Mouse (Mus musculus): ENCODE measurements around the gene Gjd3. TPM values are rescaled to one million over a fixed set of nuclear protein-coding genes. Genes with fewer than 3 reads are reported as not detected.

The Gjd3 gene
- polyA plus RNA-seq, 1 experiment from 2014 or later, result 2.3 TPM

DNA sequence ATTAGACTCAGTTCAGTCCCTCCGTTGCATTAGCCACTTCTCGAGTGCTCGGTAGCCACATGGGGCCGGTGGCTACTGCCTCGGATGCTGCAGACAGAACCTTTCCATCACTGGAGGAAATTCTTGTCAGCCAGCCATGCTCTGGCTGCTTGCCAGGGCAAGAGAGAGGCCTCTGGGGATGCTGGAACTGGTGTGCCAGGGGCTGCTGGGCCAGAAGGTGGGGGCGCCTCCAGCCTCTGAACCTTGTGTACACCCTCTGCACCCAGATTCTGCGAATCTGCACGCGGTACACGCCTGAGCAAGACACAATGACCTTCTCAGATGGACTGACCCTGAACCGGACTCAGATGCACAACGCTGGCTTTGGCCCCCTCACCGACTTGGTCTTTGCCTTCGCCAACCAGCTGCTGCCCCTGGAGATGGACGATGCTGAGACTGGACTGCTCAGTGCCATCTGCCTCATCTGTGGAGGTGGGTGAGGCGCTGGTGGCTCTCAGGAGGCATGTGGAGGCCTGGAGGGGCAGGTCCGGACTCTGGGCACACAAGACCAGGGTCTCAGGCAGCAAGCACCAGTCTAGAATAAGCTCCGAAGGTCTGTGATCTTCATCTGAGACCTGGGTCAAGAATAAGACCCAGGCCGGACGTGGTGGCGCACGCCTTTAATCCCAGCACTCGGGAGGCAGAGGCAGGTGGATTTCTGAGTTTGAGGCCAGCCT is 11.3 kb downstream of the Gjd3 start:
- Histone ChIP-seq H3K9me3 (ENCODE audit: control insufficient read depth, low read length) (no peaks in the 10 kb centered on the region), H3K4me2 (ENCODE audit: low read length) (no peak overlapping the region), H3K9ac (ENCODE audit: low read length) (no peak overlapping the region), H3K4me3 (ENCODE audit: control insufficient read depth in 1 of 2, insufficient read depth in 1 of 2, low read depth in 1 of 2, low read length in 2 of 2) (no peak overlapping the region), H3K36me3 (ENCODE audit: control insufficient read depth, insufficient read depth, low read length) (peaks cover 88% of the 10 kb centered on the region), H3K27me3 (ENCODE audit: control insufficient read depth, insufficient read depth, low read length) (no peaks in the 10 kb centered on the region), H3K4me1 (ENCODE audit: control insufficient read depth in 2 of 2, insufficient read depth in 2 of 2, low read length in 2 of 2) (peaks cover 34 to 50% of the 10 kb centered on the region in 2 experiments), H3K27ac (replicated peaks in 1 of 2; ENCODE audit: control insufficient read depth in 1 of 2, insufficient read depth in 1 of 2, low read depth in 2 of 2, low read length in 2 of 2) (peak overlapping the region in 1 of 2 experiments; percentile 19; a peak in 1 of 4 replicates)
- WGBS, result 62% methylated on average over 23 of the region's 23 CpGs
- no peak for ATAC-seq (ENCODE audit: insufficient number of reproducible peaks, insufficient read depth, low FRiP score, low read depth)

DNA sequence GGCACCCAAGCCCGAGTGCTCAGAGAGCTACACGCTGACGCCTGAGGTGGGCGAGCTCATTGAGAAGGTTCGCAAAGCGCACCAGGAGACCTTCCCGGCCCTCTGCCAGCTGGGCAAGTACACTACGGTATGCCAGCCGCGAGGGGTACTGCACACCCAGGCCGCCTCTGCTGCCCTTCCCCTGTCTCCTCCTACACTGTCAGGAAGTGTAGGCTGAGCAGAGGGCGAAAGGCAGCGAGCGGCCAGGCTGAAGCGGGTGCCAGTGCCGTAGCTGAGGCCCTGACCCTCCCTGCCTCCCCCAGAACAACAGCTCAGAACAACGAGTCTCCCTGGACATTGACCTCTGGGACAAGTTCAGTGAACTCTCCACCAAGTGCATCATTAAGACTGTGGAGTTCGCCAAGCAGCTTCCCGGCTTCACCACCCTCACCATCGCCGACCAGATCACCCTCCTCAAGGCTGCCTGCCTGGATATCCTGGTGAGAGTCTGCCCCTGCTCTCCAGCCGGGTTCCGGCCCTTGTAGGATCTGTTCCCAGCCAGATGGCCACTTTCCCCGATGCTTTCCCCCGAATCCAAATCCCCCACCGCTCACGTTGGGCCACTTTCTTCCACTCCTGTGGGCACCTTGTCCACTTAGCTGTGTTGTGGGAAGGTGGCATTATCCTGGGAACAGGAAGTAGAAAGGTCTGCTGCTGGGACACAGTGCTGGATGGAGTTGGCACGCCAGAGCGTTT is 12.5 kb downstream of the Gjd3 start:
- no peak overlapping the region; the same call in 1 of the 2 replicates for H3K9ac ChIP-seq (ENCODE audit: low read length)
- H3K9me3 ChIP-seq (ENCODE audit: control insufficient read depth, low read length), result no peaks in the 10 kb centered on the region
- ATAC-seq (ENCODE audit: insufficient number of reproducible peaks, insufficient read depth, low FRiP score, low read depth), result no peak
- H3K27ac ChIP-seq (replicated peaks in 1 of 2; ENCODE audit: control insufficient read depth in 1 of 2, insufficient read depth in 1 of 2, low read depth in 2 of 2, low read length in 2 of 2), result 0 out of 4 replicates have a peak overlapping the region, but pooled peaks of 1 of the 2 experiments have one; percentile 33
- peaks cover 45 to 61% of the 10 kb centered on the region in 2 experiments for H3K4me1 ChIP-seq (ENCODE audit: control insufficient read depth in 2 of 2, insufficient read depth in 2 of 2, low read length in 2 of 2)
- H3K4me3 ChIP-seq (ENCODE audit: control insufficient read depth in 1 of 2, insufficient read depth in 1 of 2, low read depth in 1 of 2, low read length in 2 of 2), result no peak overlapping the region
- no peaks in the 10 kb centered on the region for H3K27me3 ChIP-seq (ENCODE audit: control insufficient read depth, insufficient read depth, low read length)
- H3K4me2 ChIP-seq (ENCODE audit: low read length), result no peak overlapping the region
- H3K36me3 ChIP-seq (ENCODE audit: control insufficient read depth, insufficient read depth, low read length), result peaks cover 91% of the 10 kb centered on the region
- WGBS, result 77% methylated on average over 26 of the region's 29 CpGs

- peaks cover 83% of the 10 kb centered on the region for H3K36me3 ChIP-seq (ENCODE audit: control insufficient read depth, insufficient read depth, low read length)
- H3K27me3 ChIP-seq (ENCODE audit: control insufficient read depth, insufficient read depth, low read length), result no peaks in the 10 kb centered on the region
- H3K4me1 ChIP-seq (ENCODE audit: control insufficient read depth in 2 of 2, insufficient read depth in 2 of 2, low read length in 2 of 2), result peaks cover 52 to 70% of the 10 kb centered on the region in 2 experiments
- H3K9me3 ChIP-seq (ENCODE audit: control insufficient read depth, low read length), result no peaks in the 10 kb centered on the region
- no peak for ATAC-seq (ENCODE audit: insufficient number of reproducible peaks, insufficient read depth, low FRiP score, low read depth)
- WGBS, result 45% methylated on average over 17 of the region's 17 CpGs
- H3K4me3 ChIP-seq (ENCODE audit: control insufficient read depth in 1 of 2, insufficient read depth in 1 of 2, low read depth in 1 of 2, low read length in 2 of 2), result no peak overlapping the region
- no peak overlapping the region for H3K4me2 ChIP-seq (ENCODE audit: low read length)
- H3K9ac ChIP-seq (ENCODE audit: low read length), result 0 out of 2 replicates have a peak overlapping the region, but pooled peaks have one; percentile 25
- 0 out of 4 replicates have a peak overlapping the region, but pooled peaks of 1 of the 2 experiments have one; percentile 33 for H3K27ac ChIP-seq (replicated peaks in 1 of 2; ENCODE audit: control insufficient read depth in 1 of 2, insufficient read depth in 1 of 2, low read depth in 2 of 2, low read length in 2 of 2)
Measured at GRCm38 (mm10) chr11:98969496-98969927, 13.3 kb downstream of the Gjd3 start.

DNA sequence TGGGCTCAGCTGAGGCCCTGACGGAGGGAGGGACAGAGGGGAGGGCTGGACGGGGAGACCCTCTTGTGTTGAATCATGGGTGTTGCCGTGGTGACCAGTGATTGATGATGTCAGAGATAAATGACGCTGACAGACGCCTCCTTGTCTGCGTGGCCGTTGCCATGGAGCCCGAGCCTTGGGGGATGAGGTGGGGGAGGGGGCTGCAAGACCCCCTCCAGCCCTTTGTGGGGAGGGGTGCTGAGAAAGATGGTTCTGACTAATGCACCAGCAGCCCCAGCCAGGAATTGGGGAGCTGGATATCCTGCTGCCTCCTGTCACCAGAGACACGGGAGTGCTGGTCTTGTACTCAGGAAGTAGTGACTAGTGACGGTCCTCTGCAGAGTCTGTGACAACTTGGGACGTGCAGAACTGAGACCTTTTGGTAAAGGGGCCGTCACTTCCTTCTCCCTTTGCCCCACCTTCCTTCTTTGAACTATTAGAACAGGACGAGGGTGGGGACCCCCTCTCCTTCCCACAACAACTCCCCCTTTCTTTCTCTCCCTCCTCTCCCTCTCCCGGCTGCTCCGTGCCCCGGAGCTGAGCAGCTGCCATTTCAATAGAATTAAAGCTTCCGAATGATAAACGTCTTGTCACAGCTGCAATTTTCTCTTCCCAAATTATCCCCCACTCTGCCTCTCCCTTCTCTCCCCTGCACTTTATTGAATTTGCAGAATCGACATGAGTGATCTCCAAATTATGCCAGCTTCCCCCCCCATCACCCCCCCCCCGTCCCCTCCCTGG is 13.9 kb downstream of the Gjd3 start:
- Histone ChIP-seq H3K4me1 (ENCODE audit: control insufficient read depth in 2 of 2, insufficient read depth in 2 of 2, low read length in 2 of 2) (peaks cover 58 to 76% of the 10 kb centered on the region in 2 experiments), H3K27ac (replicated peaks in 1 of 2; ENCODE audit: control insufficient read depth in 1 of 2, insufficient read depth in 1 of 2, low read depth in 2 of 2, low read length in 2 of 2) (peak overlapping the region in 1 of 2 experiments; percentile 62; a peak in 2 of 4 replicates), H3K9me3 (ENCODE audit: control insufficient read depth, low read length) (no peaks in the 10 kb centered on the region), H3K27me3 (ENCODE audit: control insufficient read depth, insufficient read depth, low read length) (no peaks in the 10 kb centered on the region), H3K4me3 (ENCODE audit: control insufficient read depth in 1 of 2, insufficient read depth in 1 of 2, low read depth in 1 of 2, low read length in 2 of 2) (no peak overlapping the region), H3K4me2 (ENCODE audit: low read length) (0 out of 2 replicates have a peak overlapping the region, but pooled peaks have one; percentile 11), H3K36me3 (ENCODE audit: control insufficient read depth, insufficient read depth, low read length) (peaks cover 77% of the 10 kb centered on the region), H3K9ac (ENCODE audit: low read length) (0 out of 2 replicates have a peak overlapping the region, but pooled peaks have one; percentile 16)
- ATAC-seq (ENCODE audit: insufficient number of reproducible peaks, insufficient read depth, low FRiP score, low read depth), result no peak
- 28% methylated on average over 20 of the region's 20 CpGs for WGBS

DNA sequence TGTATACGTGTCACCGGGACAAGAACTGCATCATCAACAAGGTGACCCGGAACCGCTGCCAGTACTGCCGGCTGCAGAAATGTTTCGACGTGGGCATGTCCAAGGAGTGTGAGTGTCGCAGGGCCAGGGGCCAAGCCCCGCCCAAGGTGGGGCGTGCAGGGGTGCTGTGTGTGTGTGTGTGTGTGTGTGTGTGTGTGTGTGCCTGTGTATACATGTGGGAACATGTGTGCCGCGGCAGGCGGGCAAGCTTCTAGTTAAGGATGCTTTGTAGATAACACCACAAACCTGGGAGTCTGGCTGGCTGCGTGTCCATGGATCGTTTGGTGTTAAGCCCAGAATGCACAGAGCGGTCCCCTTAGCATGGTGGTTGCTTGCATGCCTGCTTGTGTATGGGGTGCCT is 14.7 kb downstream of the Gjd3 start:
- Histone ChIP-seq H3K9me3 (ENCODE audit: control insufficient read depth, low read length) (no peaks in the 10 kb centered on the region), H3K27me3 (ENCODE audit: control insufficient read depth, insufficient read depth, low read length) (no peaks in the 10 kb centered on the region), H3K36me3 (ENCODE audit: control insufficient read depth, insufficient read depth, low read length) (peaks cover 69% of the 10 kb centered on the region), H3K4me2 (ENCODE audit: low read length) (no peak overlapping the region), H3K9ac (ENCODE audit: low read length) (no peak overlapping the region), H3K4me3 (ENCODE audit: control insufficient read depth in 1 of 2, insufficient read depth in 1 of 2, low read depth in 1 of 2, low read length in 2 of 2) (no peak overlapping the region), H3K4me1 (ENCODE audit: control insufficient read depth in 2 of 2, insufficient read depth in 2 of 2, low read length in 2 of 2) (peaks cover 62 to 83% of the 10 kb centered on the region in 2 experiments), H3K27ac (replicated peaks in 1 of 2; ENCODE audit: control insufficient read depth in 1 of 2, insufficient read depth in 1 of 2, low read depth in 2 of 2, low read length in 2 of 2) (0 out of 4 replicates have a peak overlapping the region, but pooled peaks of 1 of the 2 experiments have one; percentile 62)
- 55% methylated on average over 16 of the region's 16 CpGs for WGBS
- ATAC-seq (ENCODE audit: insufficient number of reproducible peaks, insufficient read depth, low FRiP score, low read depth), result no peak

- H3K9me3 ChIP-seq (ENCODE audit: control insufficient read depth, low read length), result no peaks in the 10 kb centered on the region
- no peak overlapping the region for H3K4me2 ChIP-seq (ENCODE audit: low read length)
- H3K27ac ChIP-seq (replicated peaks in 1 of 2; ENCODE audit: control insufficient read depth in 1 of 2, insufficient read depth in 1 of 2, low read depth in 2 of 2, low read length in 2 of 2), result peak overlapping the region in 1 of 2 experiments; percentile 3; a peak in 1 of 4 replicates
- H3K27me3 ChIP-seq (ENCODE audit: control insufficient read depth, insufficient read depth, low read length), result no peaks in the 10 kb centered on the region
- peak overlapping the region; percentile 31; the same call in 1 of the 2 replicates for H3K9ac ChIP-seq (ENCODE audit: low read length)
- no peak; the same call in 1 of the 2 replicates for ATAC-seq (ENCODE audit: insufficient number of reproducible peaks, insufficient read depth, low FRiP score, low read depth)
- H3K4me3 ChIP-seq (ENCODE audit: control insufficient read depth in 1 of 2, insufficient read depth in 1 of 2, low read depth in 1 of 2, low read length in 2 of 2), result no peak overlapping the region
- H3K4me1 ChIP-seq (ENCODE audit: control insufficient read depth in 2 of 2, insufficient read depth in 2 of 2, low read length in 2 of 2), result peaks cover 73 to 97% of the 10 kb centered on the region in 2 experiments
- 39% methylated on average over 9 of the region's 9 CpGs for WGBS
- peaks cover 54% of the 10 kb centered on the region for H3K36me3 ChIP-seq (ENCODE audit: control insufficient read depth, insufficient read depth, low read length)
Measured at GRCm38 (mm10) chr11:98966499-98967141, 16.2 kb downstream of the Gjd3 start.

Measured in heart, embryonic 14.5 days (tissue).